In the genomic region with DNA sequence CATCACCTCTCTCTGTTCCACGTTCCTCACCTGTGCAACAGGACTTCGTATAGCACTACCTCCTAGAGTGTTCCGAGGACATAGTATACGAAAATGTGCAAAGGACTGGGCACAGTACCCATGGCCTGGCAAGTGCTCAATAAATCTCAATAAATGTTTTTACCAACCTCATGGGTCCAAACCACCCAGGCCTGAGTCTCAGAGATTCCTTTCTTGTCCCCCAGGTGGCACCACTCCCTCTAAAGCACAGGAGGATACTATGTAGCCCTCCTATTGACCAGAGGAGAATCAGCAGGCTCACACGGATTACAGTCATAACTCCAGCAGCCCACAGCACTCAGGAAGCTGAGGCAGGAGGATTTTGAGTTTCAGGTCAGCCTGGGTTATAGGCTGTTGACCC, we compare ENCODE assay signal across 9 mouse cellular contexts. TPM values are rescaled to one million over a fixed set of nuclear protein-coding genes. Genes with fewer than 3 reads are reported as not detected.
DNase-seq lines count a peak whose midpoint lies in the region; ATAC-seq and TF ChIP-seq lines count a peak whose summit lies in the region.
"Had no signal": no experiment of that assay in that cellular context is flagged by ENCODE, and none has a peak within 500 bp of the region (broad histone marks: within the 10 kb centered on the region; RNA-seq: fewer than 3 reads in every experiment).

No protein-coding gene starts in this region.

- no peak for TF ChIP-seq POLR2A in cerebellum, adult 2 months (IDR thresholded peaks at IDR 0.05; ENCODE audit: borderline replicate concordance, insufficient read depth, low read length)

- H3K4me1 ChIP-seq in cerebellum, adult 2 months (ENCODE audit: control insufficient read depth, insufficient read depth, low read length): no peaks in the 10 kb centered on the region
- H3K4me1 ChIP-seq in liver, embryonic 13.5 days (replicated peaks): peaks cover 25% of the 10 kb centered on the region
- H3K4me1 ChIP-seq in neural tube, embryonic 15.5 days: no peaks in the 10 kb centered on the region
- H3K4me1 ChIP-seq: limb, embryonic 13.5 days had no signal

- TF ChIP-seq CTCF in cerebellum, adult 2 months (IDR thresholded peaks at IDR 0.05; ENCODE audit: borderline replicate concordance, insufficient read depth, low read depth, low read length): peak; percentile 38; the same call in 1 of the 2 replicates

- H3K27me3 ChIP-seq in cerebellum, adult 2 months (ENCODE audit: control insufficient read depth, insufficient read depth, low read length): no peaks in the 10 kb centered on the region
- H3K27me3 ChIP-seq in liver, embryonic 13.5 days: no peaks in the 10 kb centered on the region
- H3K27me3 ChIP-seq in neural tube, embryonic 15.5 days (replicated peaks): no peaks in the 10 kb centered on the region
- H3K27me3 ChIP-seq: limb, embryonic 13.5 days had no signal

- 78% methylated on average over 5 of the region's 5 CpGs for WGBS in cerebellum, adult 2 months
- WGBS in liver, embryonic 13.5 days (ENCODE audit: insufficient replicate concordance): 74% methylated on average over 5 of the region's 5 CpGs
- 79% methylated on average over 5 of the region's 5 CpGs for WGBS in neural tube, embryonic 15.5 days

- H3K27ac ChIP-seq in cerebellum, adult 2 months (ENCODE audit: insufficient read depth, low read length): no peak overlapping the region
- no peak overlapping the region for H3K27ac ChIP-seq in liver, embryonic 13.5 days
- no peak overlapping the region for H3K27ac ChIP-seq in neural tube, embryonic 15.5 days (replicated peaks)
- H3K27ac ChIP-seq: limb, embryonic 13.5 days had no signal

- H3K9me3 ChIP-seq in liver, embryonic 13.5 days (replicated peaks): no peaks in the 10 kb centered on the region
- no peaks in the 10 kb centered on the region for H3K9me3 ChIP-seq in neural tube, embryonic 15.5 days (replicated peaks)
- H3K9me3 ChIP-seq: limb, embryonic 13.5 days had no signal

- DNase-seq in cerebellum, adult 2 months: peak in 1 of 2 experiments; percentile 33
- DNase-seq in cerebellum, adult 11 months: no peak
- peak; percentile 24 to 28 for DNase-seq in layer of hippocampus, postnatal 14 days (ENCODE audit: low spot score in 2 of 2)
- DNase-seq in layer of hippocampus, adult 9-10 months (ENCODE audit: low spot score): no peak
- DNase-seq in NIH3T3 (ENCODE audit: low read depth): peak; percentile 49
- DNase-seq in liver, embryonic 13.5 days: no peak
- DNase-seq in natural killer cell, adult 2 months (ENCODE audit: low spot score in 2 of 2): no peak

- no peak overlapping the region for H3K9ac ChIP-seq in liver, embryonic 13.5 days
- H3K9ac ChIP-seq in neural tube, embryonic 15.5 days (replicated peaks): no peak overlapping the region
- H3K9ac ChIP-seq: limb, embryonic 13.5 days had no signal

- no peak overlapping the region for H3K4me2 ChIP-seq in liver, embryonic 13.5 days
- no peak overlapping the region for H3K4me2 ChIP-seq in neural tube, embryonic 15.5 days
- H3K4me2 ChIP-seq: limb, embryonic 13.5 days had no signal

- H3K36me3 ChIP-seq in liver, embryonic 13.5 days: peaks cover 31% of the 10 kb centered on the region
- H3K36me3 ChIP-seq in neural tube, embryonic 15.5 days: peaks cover 31% of the 10 kb centered on the region

- no peak overlapping the region for H3K4me3 ChIP-seq in cerebellum, adult 2 months (replicated peaks; ENCODE audit: insufficient read depth, low read depth, low read length)
- no peak overlapping the region for H3K4me3 ChIP-seq in liver, embryonic 13.5 days (replicated peaks)
- no peak overlapping the region for H3K4me3 ChIP-seq in neural tube, embryonic 15.5 days (replicated peaks)
- H3K4me3 ChIP-seq: limb, embryonic 13.5 days had no signal

- ATAC-seq in liver, embryonic 13.5 days (ENCODE audit: low read depth): peak; percentile 49; the same call in 1 of the 2 replicates
- ATAC-seq in neural tube, embryonic 15.5 days (ENCODE audit: low FRiP score): no peak

RNA-seq across cellular contexts. Expression of gene Chmp4b, which starts 4.9 kb away (rescaled TPM):
- polyA plus RNA-seq in cerebellum, adult 2 months (2012; rRNA removed): 307 and 356 TPM in 2 replicates
- total RNA-seq in layer of hippocampus, postnatal 14 days (2021): 100 to 1,000 TPM; 199 to 204 TPM
- polyA plus RNA-seq in liver, embryonic 13.5 days (2015; fragmentation: Nextera tagmentation; extraction: Ambion mirVana): 15.0 and 17.5 TPM in 2 replicates
- 29.6 and 31.5 TPM in 2 replicates for polyA plus RNA-seq in neural tube, embryonic 15.5 days (2015; fragmentation: Nextera tagmentation; extraction: Ambion mirVana)

RNA-seq across cellular contexts. Expression of gene 4930519P11Rik, which starts 33.4 kb away (rescaled TPM):
- not detected in 2 replicates for polyA plus RNA-seq in cerebellum, adult 2 months (2012; rRNA removed)
- not detected for total RNA-seq in layer of hippocampus, postnatal 14 days (2021)
- polyA plus RNA-seq in liver, embryonic 13.5 days (2015; fragmentation: Nextera tagmentation; extraction: Ambion mirVana): not detected in 2 replicates
- 0.35 and 0.55 TPM in 2 replicates for polyA plus RNA-seq in neural tube, embryonic 15.5 days (2015; fragmentation: Nextera tagmentation; extraction: Ambion mirVana)

RNA-seq across cellular contexts. Expression of gene Zfp341, which starts 33.5 kb away (rescaled TPM):
- polyA plus RNA-seq in cerebellum, adult 2 months (2012; rRNA removed): 11.5 and 13.3 TPM in 2 replicates
- 10 to 100 TPM in 1 of 2 experiments, 1 to 10 TPM in 1; 9.8 to 11.3 TPM for total RNA-seq in layer of hippocampus, postnatal 14 days (2021)
- polyA plus RNA-seq in liver, embryonic 13.5 days (2015; fragmentation: Nextera tagmentation; extraction: Ambion mirVana): 1.9 and 2.1 TPM in 2 replicates
- 2.1 and 2.3 TPM in 2 replicates for polyA plus RNA-seq in neural tube, embryonic 15.5 days (2015; fragmentation: Nextera tagmentation; extraction: Ambion mirVana)

RNA-seq across cellular contexts. Expression of gene Pxmp4, which starts 43.1 kb away (rescaled TPM):
- polyA plus RNA-seq in cerebellum, adult 2 months (2012; rRNA removed): 14.8 and 14.9 TPM in 2 replicates
- total RNA-seq in layer of hippocampus, postnatal 14 days (2021): 10 to 100 TPM; 17.2 to 19.8 TPM
- polyA plus RNA-seq in liver, embryonic 13.5 days (2015; fragmentation: Nextera tagmentation; extraction: Ambion mirVana): 26.8 and 28.9 TPM in 2 replicates
- polyA plus RNA-seq in neural tube, embryonic 15.5 days (2015; fragmentation: Nextera tagmentation; extraction: Ambion mirVana): 18.1 and 22.9 TPM in 2 replicates

Comparison
In these comparisons a context has a peak if more than half of its experiments do, and no peak if none do; other contexts are left out.
1. DNase-seq: peak in layer of hippocampus, postnatal 14 days (2 of 2) and NIH3T3 (single experiment); none in cerebellum, adult 11 months (single experiment), layer of hippocampus, adult 9-10 months (single experiment), liver, embryonic 13.5 days (single experiment) and natural killer cell, adult 2 months (0 of 2).